Mouse (Mus musculus): ENCODE measurements at regions not wholly inside any gene's neighbourhood (a gene's known extent, or its start where the extent isn't known, plus 50 kb on each side); places are given as distances from the start of the nearest gene placed in this dataset.

- TF ChIP-seq POLR2A (IDR thresholded peaks at IDR 0.05; ENCODE audit: low read depth, low read length): no peak
- TF ChIP-seq CTCF (IDR thresholded peaks at IDR 0.05; ENCODE audit: extremely low read depth, insufficient read depth, insufficient read length, insufficient replicate concordance): no peak
These were observed 327.8 kb upstream of the Nrp1 start for GRCm38 (mm10) chr8:128030335-128031280.
